Comparison of ENCODE assay signal across 25 mouse cellular contexts in genomic region chr9:55404976-55405702, GRCm38 (mm10).
A peak's percentile ranks its signal among the peaks of the same experiment; 100 is the strongest.
DNase-seq lines count a peak whose midpoint lies in the region; ATAC-seq and TF ChIP-seq lines count a peak whose summit lies in the region.
"Had no signal": no experiment of that assay in that cellular context is flagged by ENCODE, and none has a peak within 500 bp of the region (broad histone marks: within the 10 kb centered on the region; RNA-seq: fewer than 3 reads in every experiment).

No protein-coding gene starts in this region.

- H3K79me2 ChIP-seq in CH12.LX (replicated peaks; ENCODE audit: control insufficient read depth, extremely low read depth, insufficient read depth, poor library complexity, severe bottlenecking): no peaks in the 10 kb centered on the region

- TF ChIP-seq EP300 in CH12.LX (IDR thresholded peaks at IDR 0.05; ENCODE audit: low read length): 0 out of 2 replicates have a peak, but pooled peaks have one; percentile 20

- DNase-seq in adrenal gland, adult 8-10 months: peak; percentile 47
- DNase-seq in adrenal gland, postnatal 25 days: no peak
- peak; percentile 34 for DNase-seq in CH12.LX (ENCODE audit: extremely low read depth)
- peak; percentile 57 for DNase-seq in adrenal gland, postnatal 14 days
- DNase-seq in thymus, postnatal 25 days: no peak
- DNase-seq: cerebellum, adult 11 months; cerebellum, adult 2 months; cerebellum, adult 9-11 months; cerebellum, postnatal 25 days; forebrain, postnatal 0 days; gastrocnemius, adult 2 months; gastrocnemius, postnatal 14 days; heart, adult 11 months; kidney, adult 18-20 months had no signal

- no peak for TF ChIP-seq CTCF in CH12.LX (conservative IDR thresholded peaks at IDR 0.05 in 1 of 2, IDR thresholded peaks at IDR 0.05 in 1 of 2; ENCODE audit: low read depth in 2 of 2, low read length in 2 of 2)

- no peak for TF ChIP-seq RAD21 in CH12.LX (IDR thresholded peaks at IDR 0.05; ENCODE audit: low read depth, low read length)

- ATAC-seq in liver, embryonic 12.5 days: no peak
- ATAC-seq: forebrain, embryonic 14.5 days; forebrain, postnatal 0 days; hindbrain, embryonic 16.5 days; inflammation-experienced regulatory T-cells, adult 6 months; intestine, embryonic 16.5 days; Patski had no signal

- no peak overlapping the region for H3K9ac ChIP-seq in CH12.LX (ENCODE audit: insufficient read depth, low read depth)
- H3K9ac ChIP-seq in liver, embryonic 12.5 days: no peak overlapping the region
- H3K9ac ChIP-seq: embryonic facial prominence, embryonic 12.5 days; embryonic facial prominence, embryonic 15.5 days; forebrain, postnatal 0 days; hindbrain, embryonic 13.5 days had no signal

- peaks cover 2 to 27% of the 10 kb centered on the region in 2 experiments; a peak in 2 of 4 replicates for H3K4me1 ChIP-seq in CH12.LX (ENCODE audit: control insufficient read depth in 1 of 2, insufficient read depth in 2 of 2)
- H3K4me1 ChIP-seq in liver, embryonic 12.5 days: no peaks in the 10 kb centered on the region; the same call in 1 of the 2 replicates

- H3K27me3 ChIP-seq in CH12.LX (replicated peaks): peaks cover 10% of the 10 kb centered on the region
- H3K27me3 ChIP-seq in liver, embryonic 12.5 days (replicated peaks): peaks cover 17% of the 10 kb centered on the region
- H3K27me3 ChIP-seq: embryonic facial prominence, embryonic 15.5 days; hindbrain, embryonic 13.5 days had no signal

- H3K4me2 ChIP-seq in CH12.LX (ENCODE audit: insufficient read depth, low read depth, poor library complexity, severe bottlenecking): no peak overlapping the region
- no peak overlapping the region for H3K4me2 ChIP-seq in liver, embryonic 12.5 days
- H3K4me2 ChIP-seq: embryonic facial prominence, embryonic 12.5 days; embryonic facial prominence, embryonic 15.5 days; heart, embryonic 11.5 days; hindbrain, embryonic 13.5 days had no signal

- no peak overlapping the region for H3K4me3 ChIP-seq in CH12.LX (replicated peaks in 1 of 3; ENCODE audit: low read depth in 2 of 3, low read length in 2 of 3, poor library complexity in 1 of 3)
- no peak overlapping the region for H3K4me3 ChIP-seq in liver, embryonic 12.5 days
- H3K4me3 ChIP-seq: embryonic facial prominence, embryonic 12.5 days; embryonic facial prominence, embryonic 15.5 days; gastrocnemius, adult 2 months; hindbrain, embryonic 13.5 days had no signal

- dilution Hi-C loops in CH12.LX (cut with MboI; ENCODE audit: extremely low pct_ligation_motif_present, extremely low pct_unique_long_range_greater_than_20kb, low sequenced_read_pairs): no loop called here

- TF ChIP-seq POLR2A in CH12.LX (IDR thresholded peaks at IDR 0.05; ENCODE audit: low read depth, low read length): no peak

- 46% methylated on average over 6 of the region's 6 CpGs for WGBS in liver, embryonic 12.5 days (ENCODE audit: insufficient replicate concordance)

- no peaks in the 10 kb centered on the region for H3K9me3 ChIP-seq in CH12.LX (replicated peaks; ENCODE audit: low read length)
- no peaks in the 10 kb centered on the region for H3K9me3 ChIP-seq in liver, embryonic 12.5 days (replicated peaks)
- H3K9me3 ChIP-seq: embryonic facial prominence, embryonic 12.5 days; embryonic facial prominence, embryonic 15.5 days; G1E; hindbrain, embryonic 13.5 days had no signal

- no peaks in the 10 kb centered on the region for H3K36me3 ChIP-seq in CH12.LX (replicated peaks in 1 of 2; ENCODE audit: control insufficient read depth in 1 of 2, insufficient read depth in 1 of 2, low read length in 1 of 2)
- no peaks in the 10 kb centered on the region for H3K36me3 ChIP-seq in liver, embryonic 12.5 days
- H3K36me3 ChIP-seq: embryonic facial prominence, embryonic 12.5 days; embryonic facial prominence, embryonic 15.5 days; G1E had no signal

- in situ Hi-C loops in CH12.LX (cut with MboI; ENCODE audit: low pct_ligation_motif_present, low pct_unique_long_range_greater_than_20kb, low sequenced_read_pairs): no loop called here

- no peak overlapping the region for H3K27ac ChIP-seq in CH12.LX (ENCODE audit: insufficient read depth, low read depth)
- H3K27ac ChIP-seq in liver, embryonic 12.5 days: no peak overlapping the region
- H3K27ac ChIP-seq: embryonic facial prominence, embryonic 12.5 days; embryonic facial prominence, embryonic 15.5 days; gastrocnemius, adult 2 months; hindbrain, embryonic 13.5 days had no signal

TF ChIP-seq in CH12.LX, 34 proteins besides CTCF, POLR2A, EP300 and RAD21:
- TF ChIP-seq ELF1 (IDR thresholded peaks at IDR 0.05; ENCODE audit: low read depth, low read length) (no peak), CHD2 (IDR thresholded peaks at IDR 0.05; ENCODE audit: low read length) (no peak), TCF12 (IDR thresholded peaks at IDR 0.05; ENCODE audit: low read depth, low read length) (no peak), MYC (IDR thresholded peaks at IDR 0.05; ENCODE audit: low read depth, low read length) (no peak), JUND (conservative IDR thresholded peaks at IDR 0.05; ENCODE audit: low read depth, low read length) (peak; percentile 44; the same call in 1 of the 2 replicates), SIN3A (IDR thresholded peaks at IDR 0.05; ENCODE audit: low read length) (no peak), ZNF384 (IDR thresholded peaks at IDR 0.05; ENCODE audit: low read depth, low read length) (no peak), ETS1 (conservative IDR thresholded peaks at IDR 0.05; ENCODE audit: low read depth, low read length) (peak; percentile 68; the same call in 1 of the 2 replicates), RCOR1 (conservative IDR thresholded peaks at IDR 0.05; ENCODE audit: low read depth, low read length) (no peak), KAT2A (IDR thresholded peaks at IDR 0.05; ENCODE audit: insufficient replicate concordance, low read length) (no peak), MEF2A (IDR thresholded peaks at IDR 0.05; ENCODE audit: borderline replicate concordance, low read depth, low read length) (no peak), NELFE (IDR thresholded peaks at IDR 0.05; ENCODE audit: low read depth, low read length) (no peak), JUN (IDR thresholded peaks at IDR 0.05; ENCODE audit: insufficient read depth, low read depth, low read length) (no peak), IRF4 (IDR thresholded peaks at IDR 0.05; ENCODE audit: low read depth, low read length) (peak; percentile 36; the same call in 1 of the 2 replicates), HCFC1 (IDR thresholded peaks at IDR 0.05; ENCODE audit: low read depth, low read length) (no peak), USF1 (IDR thresholded peaks at IDR 0.05; ENCODE audit: low read depth, low read length) (no peak), ZKSCAN1 (IDR thresholded peaks at IDR 0.05; ENCODE audit: borderline replicate concordance, low read depth, low read length) (no peak), BHLHE40 (IDR thresholded peaks at IDR 0.05; ENCODE audit: low read depth, low read length) (peak; percentile 63), ZC3H11A (IDR thresholded peaks at IDR 0.05; ENCODE audit: low read depth, low read length) (no peak), CHD1 (IDR thresholded peaks at IDR 0.05; ENCODE audit: low read depth, low read length) (no peak)

Comparison
In these comparisons a context has a peak if more than half of its experiments do, and no peak if none do; other contexts are left out.
1. DNase-seq: peak in adrenal gland, adult 8-10 months (single experiment), CH12.LX (single experiment) and adrenal gland, postnatal 14 days (single experiment); none in adrenal gland, postnatal 25 days (single experiment) and thymus, postnatal 25 days (single experiment).